Mouse (Mus musculus) ES-Bruce4 (cell line): ENCODE measurements at regions not wholly inside any gene's neighbourhood (a gene's known extent, or its start where the extent isn't known, plus 50 kb on each side); places are given as distances from the start of the nearest gene placed in this dataset.

Experiments
- H3K27ac ChIP-seq: 2 replicates; pipeline ENCODE4 v1.5.1; 2012; ENCODE audit warnings: low read length, inconsistent platforms; ENCODE audit not compliant: insufficient read depth
- H3K27me3 ChIP-seq: 2 replicates; pipeline ENCODE4 v1.6.1; 2012; ENCODE audit warnings: mild to moderate bottlenecking, low read length, inconsistent platforms; ENCODE audit not compliant: control insufficient read depth, poor library complexity, insufficient read depth, severe bottlenecking
- H3K36me3 ChIP-seq: 2 replicates; pipeline ENCODE4 v1.6.1; 2012; ENCODE audit warnings: inconsistent platforms, mild to moderate bottlenecking, low read length, moderate library complexity; ENCODE audit not compliant: control insufficient read depth, poor library complexity, insufficient read depth, severe bottlenecking
- H3K4me1 ChIP-seq: one replicate; pipeline ENCODE4 v1.8.1; 2011; ENCODE audit warnings: low read length; ENCODE audit not compliant: control insufficient read depth, insufficient read depth
- H3K4me3 ChIP-seq: 2 replicates; pipeline ENCODE4 v1.5.1; 2011; ENCODE audit warnings: low read depth, mild to moderate bottlenecking, low read length
- H3K9ac ChIP-seq: 2 replicates; pipeline ENCODE4 v1.6.1; 2012; ENCODE audit warnings: low read depth, mild to moderate bottlenecking, inconsistent platforms; ENCODE audit not compliant: poor library complexity, severe bottlenecking
- H3K9me3 ChIP-seq: replicated peaks from 2 replicates; pipeline ENCODE4 v1.6.1; 2012; ENCODE audit warnings: mild to moderate bottlenecking, low read length, inconsistent platforms; ENCODE audit not compliant: control insufficient read depth, poor library complexity, insufficient read depth, severe bottlenecking
- CTCF ChIP-seq: IDR thresholded peaks from one replicate; pipeline ENCODE4 v1.8.1; 2011; ENCODE audit warnings: low read depth, low read length
- EP300 ChIP-seq: IDR thresholded peaks from 2 replicates; pipeline ENCODE4 v1.6.1; 2011; ENCODE audit warnings: low read depth, low read length; ENCODE audit not compliant: insufficient read depth
- POLR2A ChIP-seq: IDR thresholded peaks from one replicate; pipeline ENCODE4 v1.8.1; 2011; ENCODE audit warnings: low read length; ENCODE audit not compliant: insufficient read depth

DNA sequence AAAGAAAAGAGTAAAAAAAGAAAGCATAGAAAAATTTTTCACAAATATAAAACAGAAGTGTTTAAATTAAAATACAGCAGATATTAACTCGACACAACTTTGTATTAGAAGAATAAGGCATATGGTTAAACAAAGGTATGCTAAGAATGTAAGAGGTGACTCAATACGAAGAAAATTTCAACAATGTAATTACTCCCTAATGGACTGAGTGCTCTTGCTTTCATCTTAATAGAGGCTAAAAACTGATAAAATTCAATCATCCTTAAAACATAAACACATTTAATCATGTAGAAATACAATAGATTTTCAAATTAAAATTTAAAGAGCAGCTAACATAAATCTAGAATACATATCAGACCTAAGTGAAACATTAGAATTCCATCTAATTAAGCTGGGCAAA, 756.3 kb upstream of the 2610301B20Rik start:
- Histone ChIP-seq H3K36me3 (no peaks in the 10 kb centered on the region), H3K9me3 (no peaks in the 10 kb centered on the region; the same call in 1 of the 2 replicates), H3K4me3 (no peak overlapping the region), H3K27ac (no peak overlapping the region), H3K9ac (no peak overlapping the region), H3K27me3 (no peaks in the 10 kb centered on the region; the same call in 1 of the 2 replicates), H3K4me1 (no peaks in the 10 kb centered on the region)
- no peak for TF ChIP-seq POLR2A
- TF ChIP-seq EP300, result no peak
- no peak for TF ChIP-seq CTCF

DNA sequence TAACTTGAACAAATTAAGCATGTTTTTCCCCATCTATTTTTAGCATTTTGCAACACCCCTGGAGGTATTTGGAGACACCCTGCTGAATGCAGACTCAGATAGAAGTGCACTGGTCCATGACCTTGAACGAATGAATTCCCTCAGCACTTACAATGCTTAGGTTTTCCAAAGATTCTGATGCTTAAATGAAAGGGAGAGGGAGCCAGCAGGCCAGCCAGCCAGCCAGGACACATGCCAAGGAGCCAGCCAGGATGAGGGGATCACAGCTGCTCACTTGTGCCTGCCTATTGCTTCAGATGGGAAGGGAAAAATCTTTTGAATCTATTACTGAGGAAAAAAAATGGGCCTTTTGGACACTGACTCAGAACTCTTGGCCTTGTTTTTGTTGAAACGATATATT, 750.0 kb upstream of the 2610301B20Rik start:
- Histone ChIP-seq H3K27me3 (no peaks in the 10 kb centered on the region; the same call in 1 of the 2 replicates), H3K9ac (no peak overlapping the region)

DNA sequence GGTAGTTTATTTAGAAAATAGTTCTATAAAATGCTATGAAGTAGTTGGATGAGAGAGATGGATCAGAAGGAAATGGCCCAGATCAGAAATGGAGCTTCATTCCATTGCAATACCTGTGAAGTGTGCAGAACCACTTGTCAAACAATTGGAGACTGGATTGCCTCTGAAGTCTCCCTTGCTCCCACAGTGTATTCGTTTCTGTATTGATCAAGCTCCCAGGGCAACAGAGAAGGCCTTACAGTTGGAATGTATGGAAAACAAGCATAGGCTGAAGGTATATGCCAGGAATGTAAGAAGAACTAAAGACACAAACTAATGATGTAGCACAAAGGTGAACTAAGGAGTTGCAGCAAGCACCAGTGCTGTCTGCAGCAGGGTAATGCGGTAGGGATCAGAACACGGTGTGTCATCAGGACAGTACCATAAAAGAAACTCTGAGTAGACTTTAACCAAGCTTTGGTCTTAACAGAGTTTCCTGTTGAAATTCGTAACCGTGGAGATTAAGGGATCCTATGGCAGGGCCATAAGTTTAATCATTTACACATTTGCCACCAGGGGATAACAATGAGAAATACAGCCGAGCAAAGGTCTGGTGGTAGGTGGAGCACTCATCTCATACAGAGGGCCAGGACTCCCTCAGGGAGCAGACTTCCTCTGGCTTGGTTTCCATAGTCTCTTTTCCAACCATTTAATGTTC, 732.9 kb upstream of the 2610301B20Rik start:
- no peak overlapping the region for H3K4me3 ChIP-seq
- H3K9ac ChIP-seq, result no peak overlapping the region
- no peak overlapping the region for H3K27ac ChIP-seq
- no peaks in the 10 kb centered on the region for H3K36me3 ChIP-seq
- H3K9me3 ChIP-seq, result no peaks in the 10 kb centered on the region
- no peaks in the 10 kb centered on the region for H3K4me1 ChIP-seq
- TF ChIP-seq POLR2A, result no peak
- TF ChIP-seq CTCF, result no peak
- TF ChIP-seq EP300, result no peak
- no peaks in the 10 kb centered on the region for H3K27me3 ChIP-seq

More for the DNA sequence above, 750.0 kb upstream of the 2610301B20Rik start:
- Histone ChIP-seq H3K9me3 (no peaks in the 10 kb centered on the region; the same call in 1 of the 2 replicates), H3K4me1 (no peaks in the 10 kb centered on the region), H3K4me3 (no peak overlapping the region), H3K27ac (no peak overlapping the region), H3K36me3 (no peaks in the 10 kb centered on the region)
- TF ChIP-seq POLR2A (no peak), CTCF (no peak), EP300 (no peak)

DNA sequence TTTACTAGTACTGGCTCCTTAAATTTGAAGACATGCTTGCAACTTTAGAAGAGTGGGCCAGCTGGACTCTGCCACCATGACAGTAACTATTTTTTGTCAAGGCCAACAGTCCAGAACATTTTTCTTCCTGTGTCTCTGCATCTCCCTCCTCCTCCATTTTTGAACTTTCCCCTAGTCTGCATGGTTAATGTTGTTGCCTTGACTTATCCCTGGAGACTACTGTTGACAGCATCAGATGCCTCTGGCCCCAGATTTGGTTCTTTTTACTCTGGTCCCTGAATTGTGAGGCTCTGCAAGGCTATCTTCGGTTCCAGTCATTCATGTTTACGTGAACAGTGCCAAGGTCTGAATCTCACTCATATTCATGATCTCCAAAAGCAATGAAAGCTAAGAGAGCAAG, 724.4 kb upstream of the 2610301B20Rik start:
- H3K9me3 ChIP-seq, result no peaks in the 10 kb centered on the region
- no peak overlapping the region for H3K27ac ChIP-seq
- TF ChIP-seq EP300 (no peak), POLR2A (no peak), CTCF (no peak)
- no peaks in the 10 kb centered on the region; the same call in 1 of the 2 replicates for H3K27me3 ChIP-seq
- H3K9ac ChIP-seq, result no peak overlapping the region
- H3K36me3 ChIP-seq, result no peaks in the 10 kb centered on the region
- no peaks in the 10 kb centered on the region for H3K4me1 ChIP-seq
- no peak overlapping the region for H3K4me3 ChIP-seq

DNA sequence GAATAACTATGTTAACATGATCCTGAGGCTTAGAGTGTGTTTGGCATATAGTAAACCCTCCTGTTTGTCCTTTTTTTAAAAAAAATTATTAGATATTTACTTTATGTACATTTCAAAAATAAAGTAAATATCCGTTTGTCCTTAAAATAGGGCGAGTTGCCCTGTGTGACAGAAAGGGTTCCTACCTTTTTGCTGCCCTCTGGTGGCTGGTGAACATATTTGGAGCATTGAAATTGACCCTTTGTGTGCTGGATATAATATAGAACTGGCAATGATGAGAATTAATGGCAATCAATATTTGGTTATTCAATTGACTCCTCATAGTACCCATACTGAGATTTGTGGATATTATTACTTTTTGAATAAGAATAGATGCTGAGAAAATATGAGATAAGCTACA, 723.8 kb upstream of the 2610301B20Rik start:
- Histone ChIP-seq H3K27me3 (no peaks in the 10 kb centered on the region; the same call in 1 of the 2 replicates), H3K4me3 (no peak overlapping the region), H3K9ac (no peak overlapping the region), H3K4me1 (no peaks in the 10 kb centered on the region), H3K36me3 (no peaks in the 10 kb centered on the region), H3K27ac (no peak overlapping the region), H3K9me3 (no peaks in the 10 kb centered on the region)
- peak; percentile 2 for TF ChIP-seq CTCF
- no peak for TF ChIP-seq EP300

DNA sequence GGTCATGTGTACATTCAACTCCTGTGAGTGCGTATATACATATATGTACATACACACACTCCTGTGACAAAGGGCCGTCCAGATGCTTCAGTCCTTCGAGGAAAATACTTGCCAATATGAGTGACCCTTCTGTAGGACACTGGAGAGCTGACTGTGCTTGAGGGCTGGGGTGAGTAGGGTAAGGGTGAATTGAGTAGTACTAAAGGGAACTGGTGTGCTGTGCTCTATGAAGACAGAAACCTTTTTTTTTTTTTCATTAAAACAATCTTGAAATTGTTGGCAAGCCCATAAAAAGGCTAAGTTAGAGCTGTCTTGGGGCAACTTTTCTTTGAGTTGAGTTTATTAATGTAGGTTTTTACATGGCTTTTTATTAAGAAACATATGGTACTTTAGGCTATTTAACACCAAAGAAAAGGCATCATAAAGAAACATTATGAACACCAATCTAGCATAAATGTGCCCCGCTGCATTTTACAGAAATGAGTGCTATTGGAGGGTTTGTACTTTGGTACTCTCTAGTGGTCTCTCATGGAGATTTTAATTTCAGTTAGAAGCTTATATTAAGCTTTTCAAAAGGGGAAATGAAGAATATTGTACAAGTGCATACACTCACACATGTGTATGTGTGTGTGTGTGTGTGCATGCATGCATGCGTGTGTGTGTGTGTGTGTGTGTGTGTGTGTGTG, 718.5 kb upstream of the 2610301B20Rik start:
- no peaks in the 10 kb centered on the region for H3K36me3 ChIP-seq
- no peaks in the 10 kb centered on the region; the same call in 1 of the 2 replicates for H3K27me3 ChIP-seq
- H3K4me1 ChIP-seq, result no peaks in the 10 kb centered on the region
- H3K27ac ChIP-seq, result no peak overlapping the region
- TF ChIP-seq CTCF (no peak), EP300 (no peak), POLR2A (no peak)
- no peak overlapping the region for H3K9ac ChIP-seq
- no peak overlapping the region for H3K4me3 ChIP-seq
- no peaks in the 10 kb centered on the region for H3K9me3 ChIP-seq
